Mouse (Mus musculus): Measurements from ENCODE around the gene Farsa. TPM values are rescaled to one million over a fixed set of nuclear protein-coding genes. Genes with fewer than 3 reads are reported as not detected.

Gene Farsa
- total RNA-seq, 2 experiments from 2014 or later: 22.8 to 25.2 TPM

DNA sequence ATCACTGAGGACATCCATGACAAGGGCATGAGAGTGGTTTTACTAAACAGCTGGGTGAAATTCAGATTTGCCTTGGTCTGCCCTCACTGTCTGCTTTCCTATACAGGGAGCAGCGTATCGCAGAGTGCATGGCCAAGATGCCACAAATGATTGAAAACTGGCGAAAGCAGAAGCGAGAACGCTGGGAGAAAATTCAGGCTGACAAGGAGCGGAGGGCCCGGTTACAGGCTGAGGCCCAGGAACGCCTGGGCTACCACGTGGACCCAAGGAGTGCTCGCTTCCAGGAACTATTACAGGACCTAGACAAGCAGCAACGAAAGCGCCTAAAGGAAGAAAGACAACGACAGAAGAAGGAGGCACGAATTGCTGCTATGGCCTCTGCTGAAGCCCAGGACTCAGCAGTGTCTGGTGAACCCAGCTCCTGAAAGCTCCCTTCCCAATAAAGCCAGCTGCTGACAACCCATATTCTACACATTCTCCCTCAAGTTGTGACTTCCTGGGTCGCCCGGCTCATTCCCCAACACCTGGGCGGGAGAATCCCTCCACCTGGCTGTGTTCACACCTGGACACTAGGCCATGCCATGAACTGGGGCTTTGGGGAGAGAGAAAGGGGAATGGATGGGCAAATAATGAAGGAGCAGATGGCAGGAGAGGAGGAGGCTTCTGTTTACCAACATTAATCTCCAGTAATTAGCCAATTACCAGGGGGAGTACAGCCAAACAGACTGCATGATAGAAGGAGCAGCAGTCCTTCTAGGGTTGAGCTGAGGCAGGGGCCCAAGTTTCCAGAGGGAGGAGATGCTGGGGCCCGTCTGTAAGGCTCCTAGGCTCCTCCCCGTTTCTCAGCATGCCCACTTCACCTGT is 22.6 kb upstream of the Farsa start:
- no peak for DNase-seq (ENCODE audit: low spot score)

DNA sequence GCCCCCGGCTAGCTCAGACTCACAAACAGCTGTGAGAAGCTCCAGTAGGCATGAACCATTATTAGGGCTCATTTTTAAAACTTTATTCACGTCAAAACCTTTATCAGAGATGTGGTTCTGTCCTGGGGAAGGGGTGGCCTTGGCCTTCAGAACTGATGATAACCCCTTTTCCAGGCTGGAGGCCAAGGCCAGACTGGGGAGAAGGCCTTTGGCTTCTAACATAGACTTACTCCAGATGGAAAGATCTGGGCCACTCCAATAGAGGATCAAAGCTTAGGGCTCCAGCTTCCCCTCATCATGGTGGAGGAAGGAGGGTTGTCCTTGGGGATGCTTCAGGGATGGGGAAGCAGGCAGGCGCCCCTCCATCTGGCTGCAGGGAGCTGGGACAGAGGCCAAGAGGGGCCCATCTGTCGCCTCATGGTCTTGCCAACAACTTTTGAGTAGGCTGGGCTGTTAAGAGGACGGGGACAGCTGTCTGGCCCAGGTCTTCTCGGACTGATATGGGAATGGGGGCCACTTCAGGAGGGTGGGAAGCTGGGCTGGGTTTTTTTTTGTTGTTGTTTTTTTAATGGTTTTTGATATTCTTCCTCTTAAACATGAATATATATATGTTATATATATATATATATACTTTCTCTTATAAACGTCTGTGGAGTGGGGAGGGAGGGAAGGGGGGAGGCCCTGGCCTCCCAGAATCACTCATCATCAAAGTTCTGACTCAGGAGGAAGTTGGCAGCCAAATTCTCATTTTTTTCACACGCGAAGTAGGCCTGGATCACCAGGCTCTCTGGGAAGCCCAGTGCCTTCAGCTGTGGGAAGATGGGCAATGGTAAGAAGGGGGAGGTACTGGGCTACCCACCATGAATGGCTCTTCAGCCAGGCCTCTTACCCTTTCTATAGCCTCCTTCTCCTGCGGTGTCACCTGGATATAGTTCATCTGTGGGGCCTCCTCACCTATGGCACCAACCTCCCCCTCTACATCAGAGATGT is 21.6 kb upstream of the Farsa start:
- DNase-seq (ENCODE audit: low spot score): no peak

GRCm38 (mm10) chr8:84837149-84837911 is 19.5 kb upstream of the Farsa start:
- DNase-seq (ENCODE audit: low spot score): no peak

DNA sequence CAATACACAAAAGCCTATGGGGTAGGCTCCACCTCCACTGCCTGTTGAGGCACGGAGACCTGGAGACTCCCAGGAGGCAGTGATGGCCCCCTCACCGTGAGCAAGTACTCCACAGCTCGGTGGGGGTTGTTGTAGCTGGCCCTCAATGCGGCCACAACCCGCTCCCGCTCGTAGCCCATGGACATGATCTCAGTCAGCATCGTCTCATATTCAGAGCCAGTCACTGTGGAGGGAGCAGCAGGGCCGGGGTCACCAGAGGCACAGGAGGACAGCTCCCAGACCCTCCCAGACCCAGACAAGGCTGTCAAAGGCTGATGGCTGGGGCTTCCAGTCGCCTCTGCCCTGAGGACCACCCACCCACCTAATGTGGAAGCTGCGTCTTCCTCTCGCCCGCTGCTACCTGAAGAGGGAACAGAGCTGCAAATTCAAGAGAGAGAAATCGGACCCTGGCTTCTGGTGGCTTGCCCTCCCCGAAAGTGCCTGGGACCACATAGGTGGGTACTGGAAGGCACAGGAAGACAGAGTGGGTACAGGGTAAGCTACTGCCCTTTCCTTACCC is 18.8 kb upstream of the Farsa start:
- no peak for DNase-seq (ENCODE audit: low spot score)

DNA sequence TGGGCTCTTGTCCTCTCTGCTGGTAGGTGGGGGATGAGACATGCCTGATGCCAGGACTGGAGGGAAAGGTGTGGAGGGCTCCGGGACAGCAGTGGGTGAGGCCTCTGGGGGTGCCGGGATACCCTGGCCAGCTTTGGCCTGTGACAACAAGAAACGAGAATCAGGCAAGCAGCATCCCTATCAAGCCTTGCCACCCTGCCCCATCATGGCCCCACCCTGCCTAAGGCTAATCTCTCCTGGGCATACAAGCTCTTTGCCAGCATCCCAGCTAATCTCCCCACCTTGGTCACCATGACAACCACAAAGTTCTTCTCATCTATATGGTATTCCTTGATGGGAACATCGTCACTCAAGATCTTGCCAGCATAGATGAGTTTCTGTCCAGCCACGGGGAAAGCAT is 18.3 kb upstream of the Farsa start:
- DNase-seq (ENCODE audit: low spot score): no peak

DNA sequence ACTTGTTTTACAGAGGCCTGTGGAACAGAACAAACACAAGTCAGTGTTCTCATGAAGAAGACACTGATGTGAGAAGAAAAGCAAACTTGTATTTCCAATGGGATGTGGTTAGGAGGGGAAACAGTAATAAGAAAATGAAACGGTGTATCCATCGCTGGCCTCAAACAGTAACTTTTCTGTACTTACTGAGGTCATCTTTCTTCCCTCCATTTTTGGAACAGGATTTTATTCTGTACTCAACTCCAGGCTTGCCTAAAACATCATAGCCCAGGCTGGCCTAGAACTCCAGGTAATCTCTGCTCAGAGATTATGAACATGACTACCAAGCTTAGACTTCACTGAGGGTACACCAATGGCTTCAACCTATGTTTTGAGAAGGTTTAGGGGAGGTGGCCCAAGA is 17.4 kb upstream of the Farsa start:
- DNase-seq (ENCODE audit: low spot score): no peak

DNA sequence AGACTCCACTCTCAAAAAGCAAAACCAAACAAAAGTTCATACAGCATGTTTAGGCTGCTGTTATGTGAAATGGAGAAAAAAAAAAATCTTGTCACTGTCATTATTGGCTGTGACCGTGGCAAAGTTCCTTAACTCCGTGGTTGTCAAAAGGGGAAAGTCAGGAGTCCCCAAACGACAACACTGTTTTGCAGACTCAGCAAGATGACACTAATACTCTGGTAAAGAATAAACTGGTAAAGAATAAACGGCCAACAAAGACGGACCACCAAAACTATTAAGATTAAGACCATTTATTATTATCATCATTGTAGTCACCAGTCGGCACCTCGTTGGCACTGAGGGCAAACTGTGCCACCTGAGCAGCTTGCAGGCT is 16.9 kb upstream of the Farsa start:
- no peak for DNase-seq (ENCODE audit: low spot score)

DNA sequence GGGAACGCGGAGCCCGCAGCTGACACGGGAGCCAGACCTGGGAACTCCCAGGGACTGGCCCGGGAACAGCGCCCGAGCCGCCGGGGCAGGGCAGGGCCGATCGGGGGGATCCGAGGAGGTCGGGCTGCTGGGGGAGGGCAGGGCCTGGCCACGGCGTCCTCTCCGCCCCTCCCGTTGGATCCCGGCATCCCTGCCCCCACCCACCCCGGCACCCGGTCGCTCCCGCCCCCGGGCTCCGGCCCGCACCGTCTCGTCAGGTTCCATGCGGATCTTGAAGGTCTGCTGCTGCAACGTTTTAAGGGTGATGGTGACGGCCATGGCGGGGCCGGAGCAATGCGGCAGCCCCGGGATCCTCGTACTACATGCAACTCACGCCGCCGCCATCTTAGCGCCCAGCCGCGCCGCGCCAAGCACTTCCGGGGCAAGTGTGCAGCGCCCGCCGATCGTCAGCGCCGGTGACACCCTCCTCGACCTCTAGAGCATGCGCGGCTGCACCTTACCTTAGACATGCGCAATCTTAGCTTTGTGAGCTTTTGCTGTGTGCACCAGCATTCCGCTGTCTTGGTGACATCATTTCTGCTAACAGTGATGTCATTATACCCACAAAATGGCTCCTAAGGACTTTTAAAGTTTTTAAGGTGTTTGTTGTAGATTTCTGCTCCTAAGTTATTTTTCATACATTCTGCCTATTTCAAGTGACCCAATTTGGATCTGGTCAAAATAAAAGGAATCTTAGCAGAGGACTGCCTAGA is 16.4 kb upstream of the Farsa start, which contains the start of gene Rad23a:
Gene Rad23a (minus strand): TSS at position 418 of the 752 bp plus-strand sequence.
- peak; percentile 89 for DNase-seq (ENCODE audit: low spot score)

DNA sequence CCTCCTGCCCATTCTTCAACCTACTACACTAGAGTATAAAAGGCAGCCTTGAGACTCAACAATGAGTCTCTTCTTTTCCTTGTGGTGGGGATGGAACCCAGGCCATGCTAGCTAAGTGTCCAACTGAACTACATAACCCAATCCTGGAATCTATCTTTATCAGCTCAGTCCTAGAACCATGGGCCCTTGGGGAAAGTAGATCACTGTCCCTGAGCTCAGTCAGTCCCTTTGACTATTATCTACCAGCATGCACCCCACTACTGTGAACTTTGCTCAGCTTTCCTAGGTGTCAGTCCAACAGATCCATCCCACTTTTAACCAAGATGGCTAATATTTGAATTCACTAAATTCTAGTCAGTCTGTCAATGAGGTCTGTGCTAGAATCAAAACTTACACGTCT is 15.3 kb upstream of the Farsa start:
- no peak for DNase-seq (ENCODE audit: low spot score)

DNA sequence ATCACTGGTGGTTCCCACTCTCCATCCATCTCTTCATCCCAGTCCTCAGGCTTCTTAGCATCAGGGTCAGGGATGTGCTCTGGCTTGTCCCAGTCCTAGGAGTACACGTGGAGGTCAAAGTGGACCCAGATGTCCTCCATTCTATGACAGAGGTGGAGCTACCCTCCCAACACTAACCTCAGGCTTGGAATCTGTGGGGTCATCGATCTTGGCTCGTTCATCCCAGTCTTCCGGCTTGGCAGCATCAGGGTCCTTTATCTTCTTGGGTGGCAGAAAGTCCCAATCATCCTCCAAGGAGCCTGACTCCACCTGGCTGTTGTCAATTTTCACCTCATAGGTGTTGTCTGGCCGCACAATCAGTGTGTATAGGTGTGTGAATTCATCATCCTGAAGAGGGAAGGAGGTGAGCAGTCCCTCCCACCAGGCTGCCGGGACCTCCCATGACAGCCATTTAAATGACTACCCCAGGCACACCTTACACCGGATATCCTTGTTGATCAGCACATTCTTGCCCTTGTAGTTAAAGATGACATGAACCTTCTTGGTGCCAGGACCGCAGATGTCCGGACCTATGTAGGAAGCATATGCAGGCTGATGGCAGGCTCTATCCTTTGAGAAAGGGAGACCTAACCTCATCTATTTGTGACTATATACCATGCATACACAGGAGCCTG is 12.3 kb upstream of the Farsa start:
- DNase-seq (ENCODE audit: low spot score): no peak

DNA sequence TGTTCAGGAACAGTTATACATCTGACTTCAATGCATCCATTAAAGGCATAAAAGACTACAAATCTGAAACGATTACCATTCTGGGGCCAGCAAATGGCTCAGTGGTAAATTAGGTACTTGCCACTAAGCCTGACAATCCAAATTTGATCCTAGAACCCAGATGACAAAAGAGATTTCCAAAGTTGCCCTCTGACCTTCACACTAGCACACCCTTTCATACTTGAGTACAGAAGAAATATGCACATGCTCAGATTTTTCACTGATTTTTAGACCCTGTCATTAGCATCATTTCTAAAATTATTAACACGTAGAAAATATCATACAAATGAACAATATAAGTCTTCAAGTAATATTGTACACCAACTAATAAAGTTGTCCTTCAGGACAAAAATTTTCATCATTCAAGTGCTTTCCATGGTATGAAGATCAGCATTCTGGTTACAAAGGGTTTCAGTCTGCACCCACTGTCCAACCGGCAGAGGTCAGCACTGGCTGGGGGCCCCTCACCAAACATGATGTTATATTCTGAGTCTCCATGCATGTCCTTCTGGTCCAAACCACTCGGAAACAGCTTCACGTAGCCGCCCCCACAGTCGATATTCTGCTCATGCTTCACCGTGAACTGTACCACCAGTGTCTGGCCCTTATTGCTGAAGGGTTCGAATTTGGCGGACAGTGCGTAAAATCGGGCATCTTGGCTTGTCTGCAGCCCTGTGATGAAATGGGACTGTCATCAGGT is 11.3 kb upstream of the Farsa start:
- DNase-seq (ENCODE audit: low spot score): no peak

- no peak for DNase-seq (ENCODE audit: low spot score)
Observed at GRCm38 (mm10) chr8:84846094-84846721, 10.6 kb upstream of the Farsa start.

DNA sequence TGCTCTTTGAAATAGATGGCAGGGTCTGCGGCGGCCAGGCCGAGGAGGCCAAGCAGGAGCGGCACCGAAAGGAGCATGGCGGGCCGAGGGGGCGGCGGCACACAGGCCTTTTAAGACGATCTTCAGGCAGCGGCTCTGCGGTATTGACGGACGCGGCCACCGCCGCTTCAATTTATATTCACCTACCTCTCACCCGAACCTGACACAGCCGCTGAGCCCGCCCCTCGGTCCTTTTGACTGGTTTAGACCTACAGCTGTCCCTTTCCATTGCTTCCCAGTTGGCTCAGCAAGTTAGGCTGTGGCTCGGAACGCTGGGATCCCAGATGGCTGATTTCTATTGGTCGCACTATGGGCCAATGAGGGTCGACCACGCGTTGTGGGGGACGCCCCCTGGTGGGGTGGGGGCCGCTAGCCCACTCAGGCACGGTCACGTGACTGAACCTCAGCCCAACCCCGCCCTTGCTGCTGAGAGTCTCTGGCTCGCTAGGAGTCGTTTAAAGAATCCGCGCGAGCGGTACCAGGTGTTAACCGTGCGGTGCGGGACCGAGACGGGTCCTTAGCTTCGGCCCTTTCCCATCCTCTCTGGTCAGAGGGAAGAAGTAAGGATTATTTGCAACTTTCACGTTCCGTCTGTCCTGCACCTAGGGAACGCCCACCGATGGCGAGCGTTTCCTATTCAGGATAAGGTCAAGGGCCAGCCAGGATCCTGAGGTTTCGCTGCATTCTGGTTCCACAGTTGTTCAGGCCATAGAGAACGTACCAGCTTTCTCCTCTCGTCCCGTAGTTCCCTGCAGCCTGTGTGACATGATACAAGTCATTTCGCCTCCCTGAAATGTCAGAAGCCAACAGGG is 9.8 kb upstream of the Farsa start, which contains the start of gene Calr:
Gene Calr (minus strand): TSS at position 213 of the 851 bp plus-strand sequence.
- peak; percentile 100 for DNase-seq (ENCODE audit: low spot score)

GRCm38 (mm10) chr8:84847684-84848435 is 8.9 kb upstream of the Farsa start:
- no peak for DNase-seq (ENCODE audit: low spot score)

- DNase-seq (ENCODE audit: low spot score): no peak
Observed at GRCm38 (mm10) chr8:84856434-84856833, 355 bp upstream of the Farsa start.

GRCm38 (mm10) chr8:84871376-84872308 is 14.9 kb downstream of the Farsa start, which contains the start of gene Syce2:
Gene Syce2 (plus strand): TSS chr8:84872111.
- DNase-seq (ENCODE audit: low spot score): peak; percentile 50

Measured in gastrocnemius, adult 18-20 months (tissue).